Mouse (Mus musculus) liver, embryonic 16.5 days (tissue): ENCODE measurements around the gene Zmym1. TPM values are rescaled to one million over a fixed set of nuclear protein-coding genes. Genes with fewer than 3 reads are reported as not detected.

Experiments used
- polyA plus RNA-seq: library from polyadenylated mRNA; unstranded; fragments of >200 nt; fragmentation: Nextera tagmentation; extraction: Ambion mirVana; gene quantifications from 2 replicates; pipeline ENCODE4 v1.2.1, GENCODE M21; 2015

The Zmym1 gene
- polyA plus RNA-seq, 1 experiment from 2014 or later, result 8.1 TPM

Other genes starting within 250 kb of the Zmym1 start
- gene Zmym4, start 93.0 kb downstream of the Zmym1 start, polyA plus RNA-seq, result 3.1 and 3.2 TPM in 2 replicates
- gene Sfpq, start 39.8 kb downstream of the Zmym1 start, polyA plus RNA-seq, result 20.3 and 21.6 TPM in 2 replicates
- gene Zmym6, start 16.2 kb upstream of the Zmym1 start, polyA plus RNA-seq, result 3.3 and 3.7 TPM in 2 replicates
- 8.2 and 8.5 TPM in 2 replicates for gene Tmem35b, start 62.5 kb upstream of the Zmym1 start, polyA plus RNA-seq
- gene Dlgap3, start 108.1 kb upstream of the Zmym1 start, polyA plus RNA-seq, result 0.19 and 0.24 TPM in 2 replicates
- gene Smim12, start 182.6 kb upstream of the Zmym1 start, polyA plus RNA-seq, result 24.5 and 24.6 TPM in 2 replicates